Mouse (Mus musculus) lung, embryonic 16.5 days (tissue): ENCODE measurements at regions not wholly inside any gene's neighbourhood (a gene's known extent, or its start where the extent isn't known, plus 50 kb on each side); places are given as distances from the start of the nearest gene placed in this dataset.
"Not testable (repeated sequence)": the region's sequence is repeated elsewhere in the genome, so short reads cannot be mapped to it uniquely, and the experiment has no call there.

Source experiments
- ATAC-seq: fragments of 200-750 bp; cut with Nextera tagmentation; 2 replicates; pipeline ENCODE4 v1.8.0; 2017; ENCODE audit warnings: low read depth, mild to moderate bottlenecking, moderate library complexity
- H3K27ac ChIP-seq: fragments of 300-500 bp; sonication (generic); 2 replicates; pipeline ENCODE4 v1.5.1; 2014; ENCODE audit warnings: mild to moderate bottlenecking, control low read depth, low read length
- H3K27me3 ChIP-seq: fragments of 300-500 bp; sonication (generic); 2 replicates; pipeline ENCODE4 v1.6.1; 2014; ENCODE audit warnings: low read depth, low read length, mixed read lengths; ENCODE audit not compliant: control insufficient read depth, insufficient read depth
- H3K36me3 ChIP-seq: fragments of 300-500 bp; sonication (generic); 2 replicates; pipeline ENCODE4 v1.6.1; 2014; ENCODE audit warnings: low read length; ENCODE audit not compliant: control insufficient read depth, insufficient read depth
- H3K4me1 ChIP-seq: fragments of 300-500 bp; sonication (generic); replicated peaks from 2 replicates; pipeline ENCODE4 v1.6.1; 2014; ENCODE audit warnings: low read length, mixed read lengths; ENCODE audit not compliant: control insufficient read depth, insufficient read depth
- H3K4me2 ChIP-seq: fragments of 300-500 bp; sonication (generic); 2 replicates; pipeline ENCODE4 v1.6.1; 2014; ENCODE audit warnings: low read depth, low read length, control low read depth
- H3K4me3 ChIP-seq: fragments of 300-500 bp; sonication (generic); 2 replicates; pipeline ENCODE4 v1.5.1; 2014; ENCODE audit warnings: mild to moderate bottlenecking, low read length, control low read depth
- H3K9ac ChIP-seq: fragments of 300-500 bp; sonication (generic); 2 replicates; pipeline ENCODE4 v1.6.1; 2014; ENCODE audit warnings: low read length, control low read depth
- H3K9me3 ChIP-seq: fragments of 300-500 bp; sonication (generic); 2 replicates; pipeline ENCODE4 v1.6.1; 2016; ENCODE audit warnings: low read length; ENCODE audit not compliant: control insufficient read depth
- WGBS: fragments of 180-500 bp; shearing (Covaris S2); extraction: QIAGEN DNeasy Blood & Tissue Kit; methylation state at CpG from one replicate; pipeline ENCODE4 v1.1.7; 2014; 5-methylcytosine and 5-hydroxymethylcytosine counted together

DNA sequence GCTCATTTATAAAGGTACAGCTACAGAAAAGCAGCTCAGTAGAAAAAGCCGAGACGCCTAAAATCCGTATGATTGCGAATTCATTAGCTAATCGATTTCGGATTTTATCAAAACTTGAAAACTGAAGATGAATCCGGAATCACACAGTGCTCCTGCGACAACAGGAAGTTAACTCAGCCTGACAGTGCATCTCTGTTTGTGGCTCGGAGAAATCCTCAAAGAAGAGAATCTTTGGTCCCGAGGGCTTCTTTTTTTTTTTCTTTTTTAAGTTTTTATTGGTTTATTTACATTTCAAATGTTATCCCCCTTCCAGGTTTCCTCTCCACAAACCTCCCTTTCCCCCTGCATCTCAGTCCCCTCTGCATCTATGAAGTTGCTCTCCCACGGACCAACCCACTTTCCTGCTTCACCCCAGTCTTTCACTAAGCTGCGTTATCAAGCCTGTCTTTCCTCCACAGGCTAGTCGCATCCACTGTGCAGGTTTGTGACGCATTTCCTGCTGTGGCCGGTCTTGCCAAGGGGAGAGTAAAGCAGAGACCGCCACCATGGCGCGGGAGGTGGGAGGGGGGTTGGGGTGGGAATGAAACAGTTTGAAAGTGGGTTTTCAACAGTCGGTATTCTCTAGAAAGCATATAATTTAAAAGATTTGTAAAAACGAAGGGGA lies 593.4 kb upstream of the Snrpn start:
- H3K9me3 ChIP-seq, H3K27ac ChIP-seq, H3K36me3 ChIP-seq, H3K4me1 ChIP-seq, H3K9ac ChIP-seq, H3K27me3 ChIP-seq: not testable (repeated sequence)
- WGBS, result 41% methylated on average over 20 of the region's 20 CpGs
- peak; percentile 60 for ATAC-seq
- Histone ChIP-seq H3K4me3 (peak overlapping the region; percentile 14; the same call in 1 of the 2 replicates), H3K4me2 (peak overlapping the region; percentile 33)

DNA sequence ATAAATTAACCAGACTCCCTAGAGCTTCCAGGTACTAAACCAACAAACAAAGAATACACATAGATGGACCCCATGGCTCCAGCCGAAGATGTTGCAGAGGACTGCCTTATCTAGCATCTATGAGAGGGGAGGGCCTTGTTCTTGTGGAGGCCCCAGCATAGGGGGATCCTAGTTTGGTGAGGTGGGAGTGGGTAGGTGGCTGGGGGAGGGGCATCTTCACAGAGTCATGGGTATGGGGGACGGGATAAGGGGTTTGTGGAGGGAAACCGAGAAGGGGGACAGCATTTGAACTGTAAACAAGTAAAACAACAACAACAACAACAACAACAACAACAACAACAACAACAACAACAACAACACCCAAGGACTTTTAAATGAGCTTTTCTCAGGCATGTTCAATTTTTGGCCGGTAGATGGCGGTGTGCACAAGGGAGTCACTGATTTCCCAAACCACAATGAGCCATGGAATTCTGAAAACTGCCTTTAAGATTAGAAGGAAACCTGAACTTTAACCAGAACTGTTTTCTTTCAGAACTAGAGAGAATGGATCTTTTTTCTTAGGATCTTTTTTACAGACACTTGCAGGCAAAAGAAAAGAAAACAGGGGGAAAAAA lies 588.2 kb upstream of the Snrpn start:
- 9% methylated on average over 5 of the region's 5 CpGs for WGBS
- not testable (repeated sequence) for H3K27ac ChIP-seq, H3K4me3 ChIP-seq, H3K9ac ChIP-seq, ATAC-seq, H3K27me3 ChIP-seq, H3K4me2 ChIP-seq, H3K9me3 ChIP-seq, H3K4me1 ChIP-seq, H3K36me3 ChIP-seq
